Comparison of ENCODE assay signal across 13 mouse cellular contexts in the genomic region with DNA sequence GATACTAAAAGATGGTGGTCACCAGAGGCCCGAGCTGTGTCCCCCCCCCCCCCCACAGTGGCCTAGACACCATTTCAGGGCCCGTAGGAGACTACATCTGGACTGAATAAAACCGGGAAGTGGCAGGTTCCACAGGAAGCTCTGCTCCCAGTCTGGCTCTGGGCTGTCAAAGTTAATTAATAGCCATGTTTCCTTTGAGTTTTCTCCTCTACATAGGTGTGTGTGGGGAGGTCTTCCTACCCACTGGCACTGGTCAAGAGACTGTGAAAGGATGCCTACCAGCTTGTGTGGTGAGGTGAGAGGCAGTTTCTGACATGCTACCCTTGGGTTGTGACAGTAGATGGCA. TPM values are rescaled to one million over a fixed set of nuclear protein-coding genes. Genes with fewer than 3 reads are reported as not detected.
DNase-seq lines count a peak whose midpoint lies in the region; ATAC-seq and TF ChIP-seq lines count a peak whose summit lies in the region.
"Had no signal": no experiment of that assay in that cellular context is flagged by ENCODE, and none has a peak within 500 bp of the region (broad histone marks: within the 10 kb centered on the region; RNA-seq: fewer than 3 reads in every experiment).

No protein-coding gene starts in this region.

- H3K27me3 ChIP-seq in liver, embryonic 12.5 days (replicated peaks), result no peaks in the 10 kb centered on the region
- no peaks in the 10 kb centered on the region for H3K27me3 ChIP-seq in embryonic facial prominence, embryonic 13.5 days
- H3K27me3 ChIP-seq in kidney, embryonic 15.5 days, result no peaks in the 10 kb centered on the region
- H3K27me3 ChIP-seq in liver, postnatal 0 days (ENCODE audit: insufficient read depth, low read length), result no peaks in the 10 kb centered on the region
- H3K27me3 ChIP-seq: forebrain, embryonic 15.5 days had no signal

- WGBS in liver, embryonic 12.5 days (ENCODE audit: insufficient replicate concordance), result 13% methylated on average over 3 of the region's 3 CpGs
- WGBS in embryonic facial prominence, embryonic 13.5 days, result 17% methylated on average over 3 of the region's 3 CpGs
- WGBS in kidney, embryonic 15.5 days, result 2% methylated on average over 3 of the region's 3 CpGs
- WGBS in liver, postnatal 0 days (ENCODE audit: insufficient replicate concordance), result 5% methylated on average over 3 of the region's 3 CpGs

- peaks cover 50% of the 10 kb centered on the region for H3K4me1 ChIP-seq in liver, embryonic 12.5 days
- H3K4me1 ChIP-seq in embryonic facial prominence, embryonic 13.5 days, result peaks cover 16% of the 10 kb centered on the region
- H3K4me1 ChIP-seq in kidney, embryonic 15.5 days, result peaks cover 41% of the 10 kb centered on the region
- peaks cover 55% of the 10 kb centered on the region for H3K4me1 ChIP-seq in liver, postnatal 0 days (ENCODE audit: insufficient read depth)

- DNase-seq in liver, result no peak
- no peak for DNase-seq in liver, postnatal 0 days
- DNase-seq in right cerebral cortex, adult 2 months (ENCODE audit: low spot score in 2 of 2), result no peak
- no peak for DNase-seq in adrenal gland, adult 2 months
- DNase-seq: cerebellum, adult 2 months; gastrocnemius, postnatal 25 days; lung, postnatal 4 days; spleen, adult 18-20 months had no signal

- TF ChIP-seq CTCF in liver, postnatal 0 days (IDR thresholded peaks at IDR 0.05; ENCODE audit: low read depth), result no peak

- H3K9me3 ChIP-seq in liver, embryonic 12.5 days (replicated peaks), result no peaks in the 10 kb centered on the region
- no peaks in the 10 kb centered on the region for H3K9me3 ChIP-seq in embryonic facial prominence, embryonic 13.5 days
- H3K9me3 ChIP-seq in kidney, embryonic 15.5 days (replicated peaks), result no peaks in the 10 kb centered on the region
- no peaks in the 10 kb centered on the region for H3K9me3 ChIP-seq in liver, postnatal 0 days (ENCODE audit: low read length)
- H3K9me3 ChIP-seq: forebrain, embryonic 15.5 days had no signal

- no peaks in the 10 kb centered on the region for H3K36me3 ChIP-seq in liver, embryonic 12.5 days
- H3K36me3 ChIP-seq in embryonic facial prominence, embryonic 13.5 days, result no peaks in the 10 kb centered on the region
- no peaks in the 10 kb centered on the region for H3K36me3 ChIP-seq in kidney, embryonic 15.5 days
- no peaks in the 10 kb centered on the region for H3K36me3 ChIP-seq in liver, postnatal 0 days (replicated peaks; ENCODE audit: insufficient read depth, low read length)
- H3K36me3 ChIP-seq: forebrain, embryonic 15.5 days had no signal

- H3K9ac ChIP-seq in liver, embryonic 12.5 days, result no peak overlapping the region
- no peak overlapping the region for H3K9ac ChIP-seq in embryonic facial prominence, embryonic 13.5 days
- H3K9ac ChIP-seq in kidney, embryonic 15.5 days, result no peak overlapping the region
- H3K9ac ChIP-seq in liver, postnatal 0 days (replicated peaks), result no peak overlapping the region; the same call in 1 of the 2 replicates
- H3K9ac ChIP-seq: forebrain, embryonic 15.5 days had no signal

- ATAC-seq in liver, embryonic 12.5 days, result no peak
- ATAC-seq in embryonic facial prominence, embryonic 13.5 days (ENCODE audit: insufficient number of reproducible peaks, insufficient read depth, low FRiP score, low TSS enrichment, low read depth), result no peak
- ATAC-seq in kidney, embryonic 15.5 days (replicated peaks; ENCODE audit: low FRiP score), result peak; percentile 78
- no peak for ATAC-seq in liver, postnatal 0 days
- ATAC-seq in inflammation-experienced regulatory T-cells, adult 6 months, result no peak
- ATAC-seq: forebrain, embryonic 15.5 days had no signal

- H3K4me2 ChIP-seq in liver, embryonic 12.5 days, result 0 out of 2 replicates have a peak overlapping the region, but pooled peaks have one; percentile 12
- 0 out of 2 replicates have a peak overlapping the region, but pooled peaks have one; percentile 20 for H3K4me2 ChIP-seq in embryonic facial prominence, embryonic 13.5 days
- H3K4me2 ChIP-seq in kidney, embryonic 15.5 days, result peak overlapping the region; percentile 34
- no peak overlapping the region for H3K4me2 ChIP-seq in liver, postnatal 0 days (ENCODE audit: low read depth, low read length)
- H3K4me2 ChIP-seq: forebrain, embryonic 15.5 days had no signal

- no peak overlapping the region for H3K4me3 ChIP-seq in liver, embryonic 12.5 days
- no peak overlapping the region for H3K4me3 ChIP-seq in embryonic facial prominence, embryonic 13.5 days
- no peak overlapping the region for H3K4me3 ChIP-seq in kidney, embryonic 15.5 days (replicated peaks)
- no peak overlapping the region for H3K4me3 ChIP-seq in liver, postnatal 0 days (ENCODE audit: low read depth, low read length)
- H3K4me3 ChIP-seq: forebrain, embryonic 15.5 days had no signal

- H3K27ac ChIP-seq in liver, embryonic 12.5 days, result 0 out of 2 replicates have a peak overlapping the region, but pooled peaks have one; percentile 1
- H3K27ac ChIP-seq in embryonic facial prominence, embryonic 13.5 days, result no peak overlapping the region
- peak overlapping the region; percentile 89 for H3K27ac ChIP-seq in kidney, embryonic 15.5 days
- H3K27ac ChIP-seq in liver, postnatal 0 days (ENCODE audit: low read depth), result 0 out of 2 replicates have a peak overlapping the region, but pooled peaks have one; percentile 13
- H3K27ac ChIP-seq: forebrain, embryonic 15.5 days had no signal

- TF ChIP-seq EP300 in liver, postnatal 0 days (IDR thresholded peaks at IDR 0.05; ENCODE audit: low read depth), result no peak

RNA-seq across cellular contexts. Expression of gene Hpcal1, which starts 20.1 kb away (rescaled TPM):
- 17.6 and 18.6 TPM in 2 replicates for polyA plus RNA-seq in liver, embryonic 12.5 days (2016; fragmentation: Nextera tagmentation; extraction: Ambion mirVana)
- 51.4 and 57.6 TPM in 2 replicates for polyA plus RNA-seq in embryonic facial prominence, embryonic 13.5 days (2015; fragmentation: Nextera tagmentation; extraction: Ambion mirVana)
- polyA plus RNA-seq in kidney, embryonic 15.5 days (2015; fragmentation: Nextera tagmentation; extraction: Ambion mirVana), result 51.4 and 55.5 TPM in 2 replicates
- 18.6 and 20.8 TPM in 2 replicates for polyA plus RNA-seq in liver, postnatal 0 days (2015; fragmentation: Nextera tagmentation; extraction: Ambion mirVana)
- polyA plus RNA-seq in inflammation-experienced regulatory T-cells, adult 6 months (2017; shearing (Covaris generic)), result 100 to 1,000 TPM in 1 of 3 experiments, 10 to 100 TPM in 2; 55.6 to 103 (median 69.5) TPM
- total RNA-seq in adrenal gland, adult 2 months (2021), result 10 to 100 TPM; 24.2 to 26.0 TPM
- 31.7 and 33.5 TPM in 2 replicates for polyA plus RNA-seq in adrenal gland, adult 2 months (2012; rRNA removed)
